Mouse (Mus musculus): ENCODE results near the gene Nfib.

The Nfib gene

DNA sequence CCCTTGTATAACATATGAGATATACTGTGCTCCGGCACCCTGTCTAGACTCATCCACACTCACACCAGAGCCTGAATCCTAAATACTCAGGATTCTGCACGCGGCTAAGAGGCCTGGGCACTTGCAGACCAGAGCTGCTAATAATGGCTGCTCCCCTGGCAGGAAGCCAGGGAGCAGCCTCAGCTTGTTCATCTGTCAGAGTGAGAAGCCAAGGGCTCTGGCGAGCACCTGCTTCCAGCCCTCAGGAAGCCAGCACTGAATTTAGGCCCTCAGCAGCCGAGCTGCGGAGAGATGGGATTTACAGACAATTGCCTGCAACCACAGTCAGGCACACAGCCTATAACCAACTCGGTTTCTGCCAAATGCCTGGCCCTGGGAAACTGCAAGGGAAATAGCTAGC lies 15.3 kb downstream of the Nfib start:
- peak; percentile 84 to 86 for DNase-seq

DNA sequence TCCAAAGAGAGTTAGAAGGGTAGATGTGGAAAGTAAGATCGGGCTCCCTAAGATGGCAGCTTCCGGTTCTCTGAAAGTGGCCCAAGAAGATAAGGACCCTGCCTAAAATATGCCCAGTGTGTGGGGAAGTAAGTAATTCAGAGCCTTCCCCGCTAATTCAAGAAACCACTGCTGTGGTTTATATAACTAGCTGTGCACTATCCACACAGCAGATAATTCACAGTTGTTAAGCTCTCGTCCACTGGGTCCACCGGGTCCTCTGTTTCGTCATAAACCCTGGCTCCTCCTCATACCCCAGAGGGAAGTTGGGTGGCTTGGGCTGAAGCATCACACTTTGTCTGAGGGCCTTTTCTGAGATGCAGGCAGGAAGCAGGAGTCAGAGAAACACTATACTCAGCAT lies 19.5 kb downstream of the Nfib start:
- no peak for DNase-seq

DNA sequence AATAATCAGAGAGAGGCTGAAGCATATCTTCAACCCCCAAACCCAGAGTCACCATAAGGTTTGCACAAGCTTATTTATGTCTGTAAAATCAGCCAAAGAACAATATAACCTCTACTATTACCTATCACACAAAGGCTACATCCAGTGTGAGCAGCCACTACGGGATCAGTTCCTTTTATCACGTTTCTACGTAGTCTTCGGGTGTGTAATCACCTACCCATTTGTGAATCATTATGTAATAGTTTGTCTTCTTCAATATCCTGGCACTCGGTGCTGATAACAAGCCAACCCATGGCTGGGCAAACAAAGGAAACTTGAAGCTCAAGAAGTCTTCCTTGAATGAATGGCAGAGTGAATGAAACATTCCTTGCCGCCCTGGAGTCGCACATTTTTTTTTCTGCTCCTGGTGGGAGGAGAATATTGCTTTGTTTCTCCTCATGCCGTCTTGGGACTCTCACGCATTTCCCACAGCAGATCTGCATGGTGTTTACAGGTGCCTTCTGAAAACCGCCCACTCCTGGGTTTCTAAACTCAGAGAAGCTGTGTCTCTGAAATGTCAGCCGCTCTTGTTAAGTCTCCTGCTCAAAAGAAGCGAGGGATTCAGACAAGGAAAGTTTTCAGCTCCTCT lies 21.3 kb downstream of the Nfib start:
- no peak for DNase-seq

DNA sequence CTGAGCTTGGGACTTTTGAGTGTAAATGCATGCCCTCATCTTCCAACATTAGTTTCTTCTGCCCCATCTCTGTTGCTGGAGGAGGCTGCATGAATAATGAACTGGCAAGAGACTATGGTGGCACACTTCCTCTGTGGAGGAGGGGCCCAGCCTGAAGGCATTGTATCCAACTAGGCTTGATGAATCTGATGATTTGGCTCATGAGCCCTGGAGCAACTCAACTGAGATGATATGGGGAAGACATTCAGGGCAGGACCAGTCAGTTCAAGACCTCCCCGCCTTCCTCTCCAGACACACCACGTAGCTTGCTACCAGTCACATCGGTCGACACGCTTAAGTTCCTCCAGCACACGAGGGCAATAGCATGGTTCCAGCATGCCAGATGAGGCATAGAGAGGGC lies 22.0 kb downstream of the Nfib start:
- DNase-seq: no peak

DNA sequence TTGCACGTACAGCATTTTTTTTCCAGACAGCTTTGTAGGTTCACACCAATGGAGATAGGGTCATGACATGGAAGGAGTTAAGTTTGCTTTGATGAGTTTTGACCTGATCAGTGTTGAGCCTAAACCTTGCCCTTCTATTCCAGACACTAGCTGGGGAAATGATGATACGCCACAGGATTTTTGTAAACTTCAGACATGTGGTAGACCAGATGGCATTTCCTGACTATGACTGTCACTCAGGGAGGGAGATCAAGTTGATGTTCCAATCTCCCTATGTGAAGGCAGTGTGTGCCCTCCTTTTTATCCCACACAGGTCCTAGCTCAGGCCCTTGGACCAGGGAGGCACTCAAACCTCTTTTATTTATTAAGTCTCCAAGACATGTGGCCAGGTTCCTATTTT lies 29.4 kb downstream of the Nfib start:
- no peak for DNase-seq

DNA sequence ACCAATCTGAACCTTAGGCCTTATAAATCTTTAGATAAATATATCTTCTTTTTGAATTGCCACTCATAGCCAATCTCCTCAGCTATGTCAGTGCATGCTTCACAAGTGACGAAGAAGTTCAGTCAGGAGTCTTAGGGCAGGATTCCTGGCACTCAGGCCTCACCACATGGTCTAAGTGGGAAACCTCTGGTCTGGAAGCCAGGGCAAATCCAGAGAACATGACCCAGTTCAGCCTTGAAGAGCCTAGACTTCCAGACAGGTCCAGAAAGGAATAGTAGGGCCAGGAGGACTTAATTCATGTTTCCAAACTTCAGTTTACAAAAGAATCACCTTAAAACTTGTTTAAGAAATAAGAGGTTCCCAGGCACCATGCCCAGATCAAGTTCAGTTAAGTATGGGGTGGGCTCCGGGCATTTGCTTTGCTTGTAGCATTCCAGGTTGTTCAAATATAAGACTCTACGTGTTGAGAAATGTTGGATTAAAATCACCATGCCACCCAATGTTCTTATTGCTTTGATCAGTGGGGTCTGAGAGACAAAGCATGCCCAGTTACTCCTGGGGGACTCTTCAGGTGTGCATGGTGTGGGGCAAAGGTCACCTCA lies 38.2 kb downstream of the Nfib start:
- DNase-seq: no peak

DNA sequence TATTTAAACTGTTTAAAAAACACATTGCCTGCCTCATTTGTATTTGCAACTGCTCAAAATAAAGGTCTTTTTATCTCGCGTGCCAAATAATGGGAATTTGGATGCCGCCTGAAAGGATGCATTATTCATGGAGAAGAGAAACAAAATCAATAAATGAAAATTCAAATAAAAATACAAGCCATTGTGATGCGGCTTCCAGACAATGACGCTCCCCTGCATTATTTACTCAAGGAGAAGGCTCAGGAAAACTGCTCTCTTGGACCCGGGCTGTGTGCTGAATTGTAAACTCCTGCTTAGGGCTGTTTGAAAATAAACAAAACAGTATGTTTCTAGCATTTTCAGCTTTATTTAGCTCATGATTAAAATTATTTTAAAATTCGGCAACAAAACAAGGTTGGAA lies 41.1 kb downstream of the Nfib start:
- DNase-seq: no peak

DNA sequence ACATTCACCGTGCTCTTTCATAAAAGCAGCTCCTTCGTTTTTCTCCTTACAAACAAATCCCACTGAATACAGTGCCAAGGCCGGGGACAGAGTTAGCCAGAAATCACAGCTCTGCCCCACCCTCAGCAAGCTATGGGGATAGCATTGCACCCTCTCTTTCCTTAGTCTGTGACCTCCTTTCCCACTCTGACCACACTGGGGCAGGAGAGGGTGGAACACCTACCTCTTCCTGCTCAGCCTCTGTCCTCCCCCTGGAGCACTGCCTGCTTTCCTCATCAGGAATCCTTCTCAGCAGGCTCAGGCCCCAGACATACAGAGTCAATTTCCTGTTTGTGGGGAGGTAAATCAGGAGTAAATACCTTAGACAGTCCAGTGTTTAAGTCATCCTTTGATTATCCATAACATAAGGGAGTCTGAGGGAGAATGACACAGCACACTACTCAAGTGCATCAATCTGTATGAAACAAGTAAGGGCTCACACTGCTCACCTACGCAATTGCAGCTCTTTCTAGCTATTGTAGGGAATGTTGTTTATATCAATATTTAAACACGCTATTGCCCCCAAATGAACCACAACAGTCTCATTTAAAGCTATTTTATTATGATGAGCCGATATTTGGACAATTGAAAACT lies 41.7 kb downstream of the Nfib start:
- DNase-seq: no peak

DNA sequence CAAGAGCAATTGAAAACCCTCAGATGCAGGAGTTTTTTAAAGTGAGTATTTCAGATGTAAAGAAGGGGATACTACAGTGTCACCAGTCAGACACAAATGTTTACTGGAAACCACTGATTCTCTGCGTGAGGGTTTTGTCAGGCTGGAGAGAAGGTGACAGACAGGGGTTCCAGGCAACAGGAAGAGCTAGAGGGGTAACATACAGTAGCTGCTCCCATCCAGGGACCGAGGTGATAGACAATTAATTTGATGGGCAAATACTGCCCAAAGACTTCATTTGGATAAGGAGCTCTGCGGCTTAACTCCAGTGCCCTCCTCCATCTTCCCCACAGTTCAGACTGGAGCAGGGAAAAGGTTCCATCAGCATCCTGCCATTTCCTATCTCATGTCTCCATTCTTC lies 42.9 kb downstream of the Nfib start:
- no peak for DNase-seq

DNA sequence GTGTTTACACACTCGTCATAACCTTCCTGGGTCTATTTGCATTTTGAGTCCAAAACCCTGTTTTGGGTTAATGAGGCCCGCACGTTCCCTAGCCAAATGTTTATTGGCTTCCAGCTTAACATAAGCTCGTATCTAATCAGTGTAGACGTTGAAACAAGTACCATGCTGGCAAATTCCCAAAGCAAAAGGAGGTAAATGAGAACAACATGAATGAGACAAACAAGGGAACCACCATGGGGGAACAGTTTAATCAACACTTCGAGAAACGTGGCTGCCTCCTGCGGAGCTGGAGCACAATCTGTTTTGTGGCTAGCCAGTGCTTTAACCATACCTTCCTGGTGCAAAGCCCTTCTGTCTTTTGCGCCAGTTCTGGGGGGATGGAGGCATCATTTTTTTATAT lies 43.3 kb downstream of the Nfib start:
- DNase-seq: peak in 1 of 2 experiments; percentile 29

DNA sequence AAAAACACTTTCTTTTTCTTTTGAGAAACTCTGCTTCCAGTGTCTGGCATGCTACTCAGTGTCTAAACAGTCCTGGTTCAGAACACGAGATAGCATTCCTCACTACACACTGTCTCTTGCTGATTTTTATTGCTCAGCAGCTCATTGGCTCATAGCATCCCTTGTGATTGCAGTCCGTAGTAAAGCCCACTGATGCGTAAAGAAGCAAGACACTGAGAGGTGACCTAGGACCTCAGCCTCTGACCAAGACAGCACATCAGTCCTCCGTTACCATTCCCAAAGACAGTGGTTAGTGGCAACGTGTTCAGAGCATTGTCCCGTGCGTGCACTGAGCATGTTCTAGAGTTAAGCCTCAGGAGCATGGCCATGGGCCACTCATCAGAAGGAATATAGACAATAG lies 44.3 kb downstream of the Nfib start:
- DNase-seq: no peak

DNA sequence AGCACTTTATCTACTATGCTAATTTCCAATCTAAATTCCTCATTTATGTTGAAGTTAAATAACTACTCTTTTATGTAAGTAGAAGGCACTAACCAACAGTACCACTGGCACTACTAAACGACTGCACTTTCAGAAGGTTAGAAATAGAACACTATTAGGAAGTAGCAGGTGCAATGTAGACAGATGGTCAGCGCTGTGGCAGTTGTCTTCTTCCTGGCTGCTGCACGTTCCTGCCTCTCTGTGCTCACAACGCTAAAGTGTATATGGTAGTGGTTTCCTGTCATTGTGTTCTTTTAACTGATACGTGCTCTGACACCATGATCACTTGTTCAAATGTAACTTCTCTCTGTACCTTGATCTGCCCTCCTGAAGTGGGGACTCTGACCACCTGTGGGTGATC lies 59.9 kb downstream of the Nfib start:
- no peak for DNase-seq

DNA sequence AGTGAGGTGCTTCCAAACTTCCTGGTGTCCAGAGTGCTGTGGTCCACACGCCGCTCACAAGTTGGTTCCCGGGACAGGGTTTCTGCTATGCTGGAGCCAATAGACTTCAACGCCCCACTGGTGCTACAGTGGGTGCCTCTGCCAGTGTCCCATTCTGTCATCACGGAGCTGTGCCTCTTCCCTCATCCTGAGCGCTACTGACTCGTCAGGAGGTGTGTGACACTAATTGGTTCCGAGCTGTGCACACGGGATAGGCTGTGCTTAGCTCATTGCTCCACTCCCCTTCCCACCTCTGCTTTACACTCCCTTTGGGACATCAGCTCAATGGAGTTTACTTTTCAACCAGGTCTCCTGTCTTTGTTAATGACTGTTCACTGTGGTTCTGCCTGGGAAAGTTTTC lies 60.8 kb downstream of the Nfib start:
- no peak for DNase-seq

DNA sequence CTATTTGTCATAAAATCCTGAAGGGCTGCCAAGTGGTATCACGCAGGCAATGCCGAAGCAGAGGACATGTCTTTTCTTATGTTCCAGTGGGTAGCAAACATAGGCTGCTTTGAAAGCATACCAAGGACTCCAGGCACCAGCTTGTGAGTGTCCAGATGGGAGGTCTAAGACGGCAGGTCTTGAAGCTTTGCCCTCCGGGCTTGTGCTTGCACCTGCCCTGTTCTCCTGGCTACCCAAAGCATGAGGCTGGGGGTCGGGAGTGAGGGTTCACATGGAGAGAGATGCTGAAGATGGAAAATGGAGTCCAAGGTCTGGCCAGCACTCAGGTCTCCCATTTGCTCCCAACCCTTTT lies 61.8 kb downstream of the Nfib start:
- DNase-seq: peak in 1 of 2 experiments; percentile 34

DNA sequence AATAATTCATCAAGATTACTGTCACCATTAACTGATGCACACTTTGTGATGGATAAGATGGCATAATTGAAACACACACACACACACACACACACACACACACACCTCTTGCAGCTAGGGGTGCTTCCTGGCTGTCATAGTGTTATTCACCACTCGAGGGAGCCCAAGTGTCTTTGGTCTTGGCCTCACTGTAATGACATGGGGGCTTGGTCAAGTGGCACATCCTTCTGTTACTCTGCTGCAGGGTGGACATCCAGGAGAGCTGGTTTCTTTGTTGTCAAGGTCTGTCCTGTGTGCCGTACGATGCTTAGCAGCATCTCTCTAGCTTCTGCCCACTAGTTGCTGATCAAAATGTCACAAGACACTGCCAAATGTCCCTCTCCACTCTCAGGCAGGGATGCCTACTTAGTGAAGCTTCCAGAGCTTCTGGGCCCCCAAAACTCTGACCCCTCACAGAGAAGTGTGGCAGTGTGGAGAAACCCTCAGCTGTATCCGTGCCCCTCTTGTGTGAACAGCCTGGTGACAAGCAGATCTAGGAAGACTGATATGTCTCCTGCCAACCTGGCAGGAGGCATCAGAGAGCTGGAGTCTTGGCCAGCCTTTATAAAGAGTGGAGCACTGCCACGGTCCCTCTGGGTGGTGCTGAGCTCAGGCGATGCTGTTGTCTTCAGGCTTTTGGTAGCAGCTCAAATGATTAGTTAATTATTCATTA lies 62.4 kb downstream of the Nfib start:
- peak; percentile 69 to 74 for DNase-seq

DNA sequence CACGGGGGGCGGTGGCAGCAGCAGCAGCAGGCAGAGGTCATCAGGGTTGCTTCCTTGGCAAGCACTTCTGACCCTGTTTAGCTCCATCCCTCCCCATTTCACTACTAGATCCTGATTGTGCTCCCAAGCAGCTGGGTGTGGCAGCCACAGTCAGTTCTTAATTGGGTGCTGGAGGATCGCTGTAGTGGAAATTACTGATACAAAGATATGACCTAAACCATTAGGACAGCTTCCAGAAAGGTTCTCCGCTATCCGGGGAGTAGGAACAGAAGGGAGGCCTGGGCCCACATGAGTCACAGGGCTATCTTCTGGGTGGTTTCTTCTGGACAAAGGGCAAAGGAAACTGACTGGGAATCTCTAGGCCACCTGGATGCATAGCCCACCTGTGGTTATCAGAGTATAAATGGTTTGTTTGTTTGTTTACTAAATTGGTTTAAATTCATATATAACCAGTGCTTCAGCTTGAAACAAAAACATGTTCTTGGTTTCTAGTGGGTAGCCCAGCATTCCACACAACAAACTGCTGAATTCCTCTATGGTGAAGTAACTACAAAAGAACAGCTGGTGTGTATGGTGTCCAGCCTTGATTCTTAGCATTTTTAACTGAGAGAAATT lies 64.4 kb downstream of the Nfib start:
- no peak for DNase-seq

DNA sequence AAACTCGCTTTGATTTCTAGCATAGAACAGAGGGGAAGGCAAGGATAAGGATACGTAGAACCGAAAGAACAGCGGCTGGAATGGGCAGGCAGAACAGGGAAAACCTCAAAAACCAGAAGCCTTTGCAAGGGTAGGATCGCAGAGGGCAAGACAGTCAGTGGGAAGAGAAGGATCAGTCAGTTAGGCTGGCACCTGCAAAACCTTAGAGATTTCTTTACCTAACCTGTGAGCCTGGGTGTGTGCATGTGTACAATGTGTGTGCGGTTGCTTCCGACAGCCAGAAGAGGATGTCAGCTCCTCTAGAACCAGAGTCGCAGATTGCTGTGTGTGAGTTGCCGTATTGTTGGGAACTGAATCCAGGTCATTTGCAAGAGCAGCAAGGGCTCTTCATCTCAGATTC lies 67.3 kb downstream of the Nfib start:
- DNase-seq: no peak

DNA sequence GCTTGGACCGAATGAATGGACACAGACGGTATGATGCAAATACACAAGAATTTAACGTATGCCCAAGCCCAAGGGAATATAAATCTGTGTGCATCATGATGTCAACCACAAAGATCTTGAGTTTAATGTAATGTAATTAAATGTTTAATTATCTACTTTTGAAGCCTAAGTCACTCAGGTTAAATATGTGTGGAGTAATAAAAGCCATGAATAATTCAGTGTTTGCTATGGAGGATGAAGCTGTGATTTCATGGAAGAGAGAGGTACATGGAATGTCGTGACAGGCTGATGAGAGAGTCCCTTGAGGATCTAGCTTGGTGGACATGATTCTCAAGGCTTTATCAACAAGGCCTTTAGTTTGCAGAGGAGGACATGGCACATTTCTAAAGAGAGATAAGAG lies 67.9 kb downstream of the Nfib start:
- DNase-seq: no peak

DNA sequence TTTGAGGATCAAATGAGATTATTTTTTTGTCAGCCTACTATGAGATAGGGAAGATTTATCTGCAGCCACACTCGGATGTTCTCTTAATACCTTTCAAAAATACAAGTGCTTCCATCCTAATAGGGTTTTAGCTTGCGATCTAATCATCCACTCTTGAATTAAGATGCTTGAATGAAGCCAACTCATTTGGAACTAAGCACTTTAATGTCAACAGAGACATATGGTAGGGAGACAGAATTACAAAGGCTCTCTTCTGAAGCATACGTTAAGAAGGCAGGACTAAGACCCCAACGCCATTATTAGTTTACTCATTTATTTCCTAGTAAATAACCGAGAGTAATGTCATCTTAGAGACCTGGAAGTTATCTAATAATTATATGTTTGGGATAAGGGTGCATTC lies 68.9 kb downstream of the Nfib start:
- no peak for DNase-seq

DNA sequence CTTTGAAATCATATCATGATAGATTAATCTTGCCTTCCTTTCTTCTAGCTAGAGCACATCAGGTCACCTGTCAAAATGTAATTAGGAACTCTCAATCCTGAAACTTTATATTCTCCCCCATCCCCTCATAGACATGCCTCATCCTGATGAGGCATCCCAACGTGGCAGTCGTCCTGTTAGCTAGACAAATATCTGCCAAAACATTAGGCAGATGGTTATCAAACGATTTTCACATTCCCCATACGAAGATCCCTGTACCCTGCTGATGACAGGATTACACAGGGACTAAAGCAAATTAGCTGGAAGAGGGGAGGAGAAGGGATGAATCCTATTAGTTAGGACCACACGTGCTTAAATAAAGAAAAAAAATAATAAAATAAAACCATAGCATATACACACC lies 69.7 kb downstream of the Nfib start:
- no peak for DNase-seq

DNA sequence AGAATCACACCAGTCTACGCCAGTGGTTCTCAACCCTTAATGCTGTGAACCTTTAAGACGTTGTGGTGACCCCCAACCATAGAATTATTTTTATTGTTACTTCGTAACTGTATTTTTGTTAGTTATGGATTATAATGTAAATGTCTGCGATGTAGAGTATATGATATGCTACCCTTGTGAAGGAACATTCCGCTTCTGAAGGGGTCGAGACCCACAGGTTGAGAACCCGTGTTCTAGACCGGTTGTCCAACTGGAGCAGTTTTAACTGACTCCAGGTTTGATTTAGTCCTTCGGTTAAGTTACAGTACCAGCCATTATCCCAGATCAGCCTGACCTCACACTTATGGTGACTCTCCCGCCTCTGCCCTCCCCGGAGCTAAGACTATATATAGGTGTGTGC lies 70.4 kb downstream of the Nfib start:
- DNase-seq: no peak

DNA sequence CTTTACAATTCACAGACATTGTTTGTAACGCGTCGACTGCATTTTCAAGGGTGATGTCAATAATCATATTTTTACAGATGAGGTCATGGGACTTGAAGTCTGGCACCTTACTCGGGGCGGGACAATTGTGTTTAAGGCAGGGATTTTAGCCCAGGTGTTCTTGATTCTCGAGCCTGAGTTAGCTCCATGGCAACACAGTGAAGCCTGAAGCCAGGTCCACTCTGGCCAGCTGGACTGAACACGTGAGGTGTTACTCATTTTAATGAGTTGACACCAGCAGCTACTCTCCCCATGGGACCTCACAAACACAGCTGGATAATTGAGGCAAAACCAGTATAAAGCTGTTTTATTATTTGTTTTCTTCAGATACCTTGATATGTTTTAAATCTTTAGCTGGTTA lies 71.2 kb downstream of the Nfib start:
- DNase-seq: no peak

DNA sequence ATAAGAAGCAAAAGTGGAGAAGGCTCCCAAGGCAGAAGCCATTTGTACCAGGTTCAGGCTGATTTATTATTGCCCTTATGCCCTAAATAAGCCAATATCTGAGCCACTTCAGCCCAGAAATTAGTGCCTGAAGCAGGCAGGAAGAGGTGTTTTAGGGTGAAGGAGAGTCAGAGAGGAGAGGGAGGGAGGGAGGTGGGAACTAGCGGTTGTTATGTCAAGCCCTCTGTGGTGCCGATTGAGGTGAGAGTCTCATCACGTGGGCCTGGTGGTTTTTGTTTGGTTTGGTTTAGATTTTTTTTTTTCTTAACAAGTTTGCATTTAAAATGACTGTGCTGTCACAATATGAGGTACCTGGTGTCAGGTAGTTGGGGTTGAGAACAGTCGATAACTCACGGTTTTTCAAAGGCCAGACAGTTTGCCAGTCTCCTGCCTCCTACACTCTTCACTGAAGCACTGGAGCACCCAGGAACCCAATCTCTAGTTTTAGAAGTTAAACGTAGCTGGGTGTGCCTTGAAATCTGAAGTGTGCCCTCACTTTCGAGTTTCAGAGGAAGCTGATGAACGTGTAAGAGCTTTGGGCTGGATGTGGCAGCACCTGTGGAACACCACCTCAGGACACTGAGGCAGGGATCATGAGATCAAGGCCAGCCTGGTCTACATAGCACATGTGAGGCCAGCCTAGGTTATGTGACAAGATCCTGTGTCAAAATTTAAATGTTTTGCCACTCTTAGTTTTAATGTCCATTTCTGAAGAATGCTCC lies 81.1 kb downstream of the Nfib start:
- DNase-seq: no peak
